Mouse (Mus musculus) heart, embryonic 14.5 days (tissue): ENCODE data around the gene Rapgefl1. TPM values are rescaled to one million over a fixed set of nuclear protein-coding genes. Genes with fewer than 3 reads are reported as not detected.

Experiments
- ATAC-seq: fragments of 200-750 bp; cut with Nextera tagmentation; 2 replicates; pipeline ENCODE4 v1.8.0; 2017; ENCODE audit warnings: low read depth, moderate TSS enrichment; ENCODE audit not compliant: insufficient number of reproducible peaks, insufficient read depth, low FRiP score
- H3K27ac ChIP-seq, 2 experiments: fragments of 200-500 bp in 1 of 2; fragments of 300-500 bp in 1 of 2; sonication (generic) in 1 of 2; replicated peaks in 1 of 2; 2 replicates each; pipeline ENCODE4 v1.5.1; 2012 to 2014; ENCODE audit warnings: low read depth in 2 of 2, low read length in 2 of 2, control low read depth in 1 of 2, mild to moderate bottlenecking in 1 of 2, mixed read lengths in 1 of 2; ENCODE audit not compliant: control insufficient read depth in 1 of 2, insufficient read depth in 1 of 2
- H3K27me3 ChIP-seq: fragments of 300-500 bp; sonication (generic); 2 replicates; pipeline ENCODE4 v1.6.1; 2014; ENCODE audit warnings: mild to moderate bottlenecking, low read length, control low read depth; ENCODE audit not compliant: control insufficient read depth, insufficient read depth
- H3K36me3 ChIP-seq: fragments of 300-500 bp; sonication (generic); 2 replicates; pipeline ENCODE4 v1.6.1; 2014; ENCODE audit warnings: mild to moderate bottlenecking, control low read depth, low read length, mixed read lengths; ENCODE audit not compliant: control insufficient read depth, insufficient read depth
- H3K4me1 ChIP-seq, 2 experiments: fragments of 200-500 bp in 1 of 2; fragments of 300-500 bp in 1 of 2; sonication (generic) in 1 of 2; 2 replicates each; pipeline ENCODE4 v1.6.1; 2012 to 2014; ENCODE audit warnings: low read length in 2 of 2, control low read depth in 1 of 2, mixed read lengths in 1 of 2; ENCODE audit not compliant: control insufficient read depth in 2 of 2, insufficient read depth in 2 of 2
- H3K4me2 ChIP-seq: fragments of 300-500 bp; sonication (generic); 2 replicates; pipeline ENCODE4 v1.6.1; 2014; ENCODE audit warnings: mild to moderate bottlenecking, low read length
- H3K4me3 ChIP-seq, 2 experiments: fragments of 200-500 bp in 1 of 2; fragments of 300-500 bp in 1 of 2; sonication (generic) in 1 of 2; 2 replicates each; pipeline ENCODE4 v1.5.1; 2012 to 2014; ENCODE audit warnings: low read length in 2 of 2, mild to moderate bottlenecking in 2 of 2, control low read depth in 1 of 2, low read depth in 1 of 2, moderate library complexity in 1 of 2; ENCODE audit not compliant: control insufficient read depth in 1 of 2, insufficient read depth in 1 of 2
- H3K9ac ChIP-seq: fragments of 300-500 bp; sonication (generic); 2 replicates; pipeline ENCODE4 v1.6.1; 2014; ENCODE audit warnings: mild to moderate bottlenecking, low read length
- H3K9me3 ChIP-seq: fragments of 300-500 bp; sonication (generic); 2 replicates; pipeline ENCODE4 v1.6.1; 2016; ENCODE audit warnings: low read length, control low read depth; ENCODE audit not compliant: control insufficient read depth
- WGBS: fragments of 180-500 bp; shearing (Covaris S2); extraction: QIAGEN DNeasy Blood & Tissue Kit; methylation state at CpG from one replicate; pipeline ENCODE4 v1.1.7; 2014; 5-methylcytosine and 5-hydroxymethylcytosine counted together
- polyA plus RNA-seq: library from polyadenylated mRNA; unstranded; fragments of >200 nt; fragmentation: Nextera tagmentation; extraction: Ambion mirVana; gene quantifications from 2 replicates; pipeline ENCODE4 v1.2.1, GENCODE M21; 2014

Gene Rapgefl1
- polyA plus RNA-seq, 1 experiment from 2014 or later: 0.95 TPM

DNA sequence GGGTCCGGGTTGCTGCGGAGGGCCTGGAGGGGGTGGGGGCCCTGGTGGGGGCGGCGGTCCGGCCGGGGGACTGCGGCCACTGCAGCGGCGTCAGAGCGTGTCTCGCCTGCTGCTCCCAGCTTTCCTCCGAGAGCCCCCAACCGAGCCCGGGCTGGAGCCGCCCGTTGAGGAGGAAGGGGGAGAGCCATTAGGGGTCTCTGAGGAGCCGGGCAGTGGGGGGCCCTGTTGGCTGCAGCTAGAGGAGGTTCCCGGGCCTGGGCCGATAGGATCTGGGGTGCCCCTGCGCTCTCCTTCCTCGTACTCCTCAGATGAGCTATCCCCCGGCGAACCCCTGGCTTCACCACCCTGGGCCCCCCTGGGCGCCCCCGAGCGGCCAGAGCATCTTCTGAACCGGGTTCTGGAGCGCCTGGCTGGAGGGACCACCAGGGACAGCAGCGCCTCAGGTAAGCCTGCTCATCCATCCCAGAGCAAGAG lies 683 bp downstream of the Rapgefl1 start:
- Histone ChIP-seq H3K36me3 (peaks cover 25% of the 10 kb centered on the region), H3K9ac (peak overlapping the region; percentile 77), H3K4me1 (peaks cover 0 to 13% of the 10 kb centered on the region in 2 experiments; a peak in 3 of 4 replicates), H3K27ac (no peak overlapping the region), H3K27me3 (peaks cover 15% of the 10 kb centered on the region), H3K9me3 (no peaks in the 10 kb centered on the region), H3K4me3 (peak overlapping the region; percentile 71 to 72; a peak in 3 of 4 replicates), H3K4me2 (peak overlapping the region; percentile 99)
- WGBS: 3% methylated on average over 24 of the region's 29 CpGs
- no peak for ATAC-seq

DNA sequence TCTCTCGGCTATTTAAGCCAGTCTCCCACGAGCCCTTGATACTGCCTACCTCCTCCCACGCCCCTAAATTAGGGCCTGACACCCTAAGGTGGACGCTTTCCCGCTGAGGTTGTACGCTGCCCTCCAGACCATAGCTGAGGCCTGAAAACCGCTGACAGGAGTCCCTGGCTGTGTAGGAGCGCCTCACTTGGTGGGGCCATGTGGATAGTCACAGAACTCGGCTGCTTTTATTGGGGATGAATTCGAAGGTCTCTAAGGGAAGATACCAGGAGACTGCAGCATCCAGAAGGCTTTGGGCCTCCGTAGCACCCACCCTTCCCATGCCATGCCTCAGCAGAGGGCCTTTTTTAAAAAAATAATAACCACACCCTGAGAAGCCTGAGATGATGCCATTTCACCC lies 1.3 kb downstream of the Rapgefl1 start:
- Histone ChIP-seq H3K9ac (peak overlapping the region; percentile 77; the same call in 1 of the 2 replicates), H3K9me3 (no peaks in the 10 kb centered on the region), H3K27ac (no peak overlapping the region), H3K4me2 (no peak overlapping the region), H3K4me3 (no peak overlapping the region), H3K36me3 (peaks cover 19% of the 10 kb centered on the region), H3K4me1 (peaks cover 0 to 13% of the 10 kb centered on the region in 2 experiments; a peak in 3 of 4 replicates), H3K27me3 (peaks cover 15% of the 10 kb centered on the region)
- no peak for ATAC-seq
- WGBS: 54% methylated on average over 11 of the region's 11 CpGs

DNA sequence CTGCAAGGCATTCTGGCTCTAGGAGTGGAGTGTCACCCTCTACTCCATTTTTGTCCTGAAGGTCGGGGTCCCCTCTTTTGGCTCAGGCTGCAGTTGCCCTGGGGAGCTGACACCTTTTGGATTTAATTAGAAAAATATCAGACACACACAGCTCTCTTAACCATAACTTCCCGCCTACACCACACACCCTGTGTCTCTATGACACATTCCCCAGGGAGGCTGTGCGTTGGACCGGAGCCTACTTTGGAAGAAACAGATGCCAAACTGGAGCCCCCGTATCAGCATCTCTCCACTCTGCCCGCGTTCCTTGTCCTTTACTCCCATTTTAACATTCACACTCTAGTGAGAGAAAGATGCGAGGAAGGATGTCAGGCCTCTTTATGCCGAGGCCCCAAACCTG lies 1.9 kb downstream of the Rapgefl1 start:
- peaks cover 13% of the 10 kb centered on the region for H3K36me3 ChIP-seq
- H3K27ac ChIP-seq: no peak overlapping the region
- H3K9me3 ChIP-seq: no peaks in the 10 kb centered on the region
- ATAC-seq: no peak
- peaks cover 0 to 13% of the 10 kb centered on the region in 2 experiments; a peak in 3 of 4 replicates for H3K4me1 ChIP-seq
- WGBS: 61% methylated on average over 9 of the region's 9 CpGs
- no peak overlapping the region for H3K4me2 ChIP-seq
- peaks cover 15% of the 10 kb centered on the region for H3K27me3 ChIP-seq
- no peak overlapping the region for H3K4me3 ChIP-seq
- no peak overlapping the region for H3K9ac ChIP-seq

DNA sequence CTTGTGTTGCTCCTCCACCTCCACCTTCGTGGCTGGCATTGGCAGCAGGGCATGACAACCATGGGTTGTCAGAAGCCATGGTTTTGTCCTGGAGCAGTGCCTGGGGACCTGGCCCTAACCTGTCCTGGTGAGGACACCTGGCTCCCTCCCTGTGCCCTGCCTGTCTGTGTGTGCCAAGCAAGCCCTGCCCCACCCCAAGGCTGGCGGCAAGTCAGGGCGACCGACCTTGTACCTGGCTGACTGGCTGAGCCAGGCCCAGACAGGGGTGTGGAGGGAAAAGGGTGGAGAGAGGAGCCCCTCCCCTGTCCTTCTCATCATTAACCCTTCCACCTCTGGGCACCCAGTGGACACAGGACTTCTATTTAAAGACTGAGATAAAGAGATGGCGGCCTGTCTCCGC lies 2.8 kb downstream of the Rapgefl1 start:
- H3K27me3 ChIP-seq: peaks cover 15% of the 10 kb centered on the region
- peaks cover 4% of the 10 kb centered on the region for H3K36me3 ChIP-seq
- no peak overlapping the region for H3K4me3 ChIP-seq
- no peaks in the 10 kb centered on the region for H3K9me3 ChIP-seq
- no peak overlapping the region for H3K4me2 ChIP-seq
- no peak overlapping the region for H3K9ac ChIP-seq
- 29% methylated on average over 6 of the region's 6 CpGs for WGBS
- ATAC-seq: no peak
- no peak overlapping the region for H3K27ac ChIP-seq
- H3K4me1 ChIP-seq: peaks cover 0 to 13% of the 10 kb centered on the region in 2 experiments; a peak in 3 of 4 replicates

DNA sequence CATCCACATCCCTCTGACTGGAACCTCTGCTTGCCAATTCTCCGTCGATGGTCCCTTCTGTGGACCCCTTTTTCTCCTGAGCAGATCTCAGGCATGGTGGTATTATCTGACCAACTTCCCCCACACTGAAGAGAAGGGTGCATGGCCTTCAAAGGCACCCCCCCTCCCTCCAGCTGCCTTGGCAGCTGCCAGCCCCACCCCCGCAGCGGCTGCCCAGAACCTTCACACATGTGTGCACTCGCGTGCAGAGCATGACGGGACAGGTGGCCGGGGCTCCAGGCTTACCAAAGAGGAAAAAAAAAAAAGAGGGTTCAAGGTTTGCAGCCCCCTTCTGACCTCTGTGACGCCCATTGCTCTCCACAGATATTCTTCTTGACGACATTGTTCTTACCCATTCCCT lies 3.3 kb downstream of the Rapgefl1 start:
- Histone ChIP-seq H3K9me3 (no peaks in the 10 kb centered on the region), H3K9ac (no peak overlapping the region), H3K36me3 (no peaks in the 10 kb centered on the region), H3K4me3 (no peak overlapping the region), H3K27me3 (peaks cover 15% of the 10 kb centered on the region), H3K4me2 (no peak overlapping the region), H3K27ac (no peak overlapping the region), H3K4me1 (peaks cover 0 to 13% of the 10 kb centered on the region in 2 experiments; a peak in 3 of 4 replicates)
- no peak for ATAC-seq
- WGBS: 54% methylated on average over 10 of the region's 10 CpGs

DNA sequence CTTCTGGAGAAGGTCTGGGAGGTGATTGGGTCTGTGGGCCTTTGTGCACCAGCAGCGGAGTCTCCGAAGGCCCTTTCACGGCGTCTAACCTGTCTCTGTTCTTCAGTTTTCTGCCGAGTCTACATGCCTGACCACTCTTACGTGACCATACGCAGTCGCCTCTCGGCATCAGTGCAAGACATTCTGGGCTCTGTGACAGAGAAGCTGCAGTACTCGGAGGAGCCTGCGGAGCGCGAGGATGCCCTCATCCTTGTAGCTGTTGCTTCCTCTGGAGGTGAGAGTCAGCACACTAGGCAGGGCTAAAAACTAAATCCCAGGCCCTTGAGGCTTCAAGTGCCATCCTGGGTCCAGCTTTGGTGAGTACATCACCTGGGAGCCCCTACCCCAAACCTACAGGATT lies 9.4 kb downstream of the Rapgefl1 start:
- no peak overlapping the region for H3K9ac ChIP-seq
- H3K9me3 ChIP-seq: no peaks in the 10 kb centered on the region
- 52% methylated on average over 13 of the region's 13 CpGs for WGBS
- H3K4me2 ChIP-seq: no peak overlapping the region
- no peak overlapping the region for H3K27ac ChIP-seq
- H3K4me1 ChIP-seq: peaks cover 4 to 15% of the 10 kb centered on the region in 2 experiments
- ATAC-seq: no peak
- H3K36me3 ChIP-seq: no peaks in the 10 kb centered on the region
- no peaks in the 10 kb centered on the region for H3K27me3 ChIP-seq
- no peak overlapping the region for H3K4me3 ChIP-seq

DNA sequence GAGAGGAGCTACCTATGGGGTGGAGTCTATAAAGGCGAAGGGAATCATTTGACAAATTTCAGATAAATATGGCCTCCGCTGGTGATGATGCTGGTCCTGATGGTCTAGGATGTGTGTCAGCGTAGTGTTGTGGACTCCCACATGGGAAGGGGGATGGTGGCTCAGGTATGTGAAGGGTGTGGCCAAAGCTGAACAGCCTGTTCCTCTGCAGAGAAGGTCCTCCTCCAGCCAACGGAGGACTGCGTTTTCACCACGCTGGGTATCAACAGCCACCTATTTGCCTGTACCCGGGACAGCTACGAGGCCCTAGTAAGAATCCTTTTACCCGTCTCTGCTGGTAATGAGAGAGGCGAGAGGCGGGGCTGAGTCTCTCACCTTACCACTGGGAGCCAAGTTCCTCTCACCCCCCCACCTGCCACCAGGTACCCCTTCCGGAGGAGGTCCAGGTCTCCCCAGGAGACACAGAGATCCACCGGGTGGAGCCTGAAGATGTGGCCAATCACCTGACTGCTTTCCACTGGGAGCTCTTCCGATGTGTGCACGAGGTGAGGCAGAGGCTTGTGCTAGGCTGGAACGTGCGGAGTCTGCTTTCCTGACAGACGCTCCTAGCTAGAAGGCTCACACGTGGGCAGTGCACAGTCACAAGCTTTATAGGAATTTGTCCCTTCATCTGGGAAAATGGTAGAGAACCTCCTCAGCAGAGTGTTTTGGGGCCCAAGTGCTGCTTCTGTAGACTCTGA lies 10.4 kb downstream of the Rapgefl1 start:
- no peak overlapping the region for H3K4me2 ChIP-seq
- H3K27me3 ChIP-seq: no peaks in the 10 kb centered on the region
- no peaks in the 10 kb centered on the region for H3K9me3 ChIP-seq
- peaks cover 4 to 15% of the 10 kb centered on the region in 2 experiments for H3K4me1 ChIP-seq
- H3K36me3 ChIP-seq: no peaks in the 10 kb centered on the region
- H3K9ac ChIP-seq: no peak overlapping the region
- no peak overlapping the region for H3K4me3 ChIP-seq
- no peak for ATAC-seq
- H3K27ac ChIP-seq: no peak overlapping the region
- WGBS: 51% methylated on average over 19 of the region's 19 CpGs
